ENCODE assay signal across 7 mouse cellular contexts in the genomic region with DNA sequence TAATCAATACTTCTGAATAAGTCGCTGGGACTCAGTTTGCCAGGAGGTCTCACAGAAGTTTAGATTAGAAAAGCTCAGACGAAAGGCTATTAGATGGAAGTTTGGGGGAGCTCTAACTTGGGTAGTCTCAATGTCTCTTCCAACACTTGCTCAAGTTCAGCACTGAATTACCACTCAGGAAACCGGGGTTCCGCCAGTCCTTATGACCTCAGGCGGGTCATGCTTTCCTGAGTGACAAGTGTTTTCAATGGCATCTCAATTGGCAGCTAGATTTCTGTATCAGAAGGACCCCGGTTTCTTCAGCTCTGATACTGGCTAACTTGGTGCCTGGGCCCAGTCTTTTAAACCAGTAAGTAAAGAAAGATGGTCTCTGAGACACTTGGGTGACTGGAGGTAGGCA. TPM values are rescaled to one million over a fixed set of nuclear protein-coding genes. Genes with fewer than 3 reads are reported as not detected.
A peak's percentile ranks its signal among the peaks of the same experiment; 100 is the strongest.
DNase-seq lines count a peak whose midpoint lies in the region; ATAC-seq and TF ChIP-seq lines count a peak whose summit lies in the region.

No protein-coding gene starts in this region.

- TF ChIP-seq EP300 in lung, postnatal 0 days (IDR thresholded peaks at IDR 0.05), result no peak
- no peak for TF ChIP-seq EP300 in stomach, postnatal 0 days (optimal IDR thresholded peaks at IDR 0.05)

- H3K4me2 ChIP-seq in lung, postnatal 0 days (replicated peaks; ENCODE audit: low read depth, low read length), result peak overlapping the region; percentile 66
- peak overlapping the region; percentile 88 for H3K4me2 ChIP-seq in forebrain, embryonic 15.5 days (replicated peaks)
- peak overlapping the region; percentile 74 for H3K4me2 ChIP-seq in liver, embryonic 12.5 days
- H3K4me2 ChIP-seq in stomach, postnatal 0 days (replicated peaks; ENCODE audit: low read depth), result peak overlapping the region; percentile 67

- no peaks in the 10 kb centered on the region for H3K27me3 ChIP-seq in lung, postnatal 0 days (replicated peaks; ENCODE audit: insufficient read depth, low read length)
- no peaks in the 10 kb centered on the region for H3K27me3 ChIP-seq in forebrain, embryonic 15.5 days
- peaks cover 52% of the 10 kb centered on the region for H3K27me3 ChIP-seq in liver, embryonic 12.5 days (replicated peaks)
- H3K27me3 ChIP-seq in stomach, postnatal 0 days (ENCODE audit: control insufficient read depth, insufficient read depth, low read length), result no peaks in the 10 kb centered on the region

- TF ChIP-seq CTCF in lung, postnatal 0 days (IDR thresholded peaks at IDR 0.05), result no peak
- TF ChIP-seq CTCF in stomach, postnatal 0 days (IDR thresholded peaks at IDR 0.05; ENCODE audit: low read depth), result no peak

- no peaks in the 10 kb centered on the region for H3K36me3 ChIP-seq in lung, postnatal 0 days (ENCODE audit: insufficient read depth, low read length)
- no peaks in the 10 kb centered on the region for H3K36me3 ChIP-seq in forebrain, embryonic 15.5 days
- no peaks in the 10 kb centered on the region for H3K36me3 ChIP-seq in liver, embryonic 12.5 days
- H3K36me3 ChIP-seq in stomach, postnatal 0 days (ENCODE audit: control insufficient read depth, insufficient read depth, low read length), result no peaks in the 10 kb centered on the region

- no peaks in the 10 kb centered on the region for H3K9me3 ChIP-seq in lung, postnatal 0 days (ENCODE audit: low read length)
- H3K9me3 ChIP-seq in forebrain, embryonic 15.5 days, result no peaks in the 10 kb centered on the region
- H3K9me3 ChIP-seq in liver, embryonic 12.5 days (replicated peaks), result no peaks in the 10 kb centered on the region
- no peaks in the 10 kb centered on the region for H3K9me3 ChIP-seq in stomach, postnatal 0 days (ENCODE audit: control insufficient read depth, low read length)

- H3K27ac ChIP-seq in lung, postnatal 0 days (ENCODE audit: low read length), result peak overlapping the region; percentile 85
- H3K27ac ChIP-seq in forebrain, embryonic 15.5 days (replicated peaks), result no peak overlapping the region
- no peak overlapping the region for H3K27ac ChIP-seq in liver, embryonic 12.5 days
- H3K27ac ChIP-seq in stomach, postnatal 0 days (replicated peaks), result no peak overlapping the region

- H3K4me1 ChIP-seq in lung, postnatal 0 days (ENCODE audit: insufficient read depth, low read depth, low read length), result no peaks in the 10 kb centered on the region; the same call in 1 of the 2 replicates
- H3K4me1 ChIP-seq in forebrain, embryonic 15.5 days, result peaks cover 4% of the 10 kb centered on the region; the same call in 1 of the 2 replicates
- no peaks in the 10 kb centered on the region for H3K4me1 ChIP-seq in liver, embryonic 12.5 days
- no peaks in the 10 kb centered on the region for H3K4me1 ChIP-seq in stomach, postnatal 0 days (replicated peaks; ENCODE audit: control insufficient read depth, insufficient read depth)

- H3K4me3 ChIP-seq in lung, postnatal 0 days (ENCODE audit: low read depth, low read length), result peak overlapping the region; percentile 46
- H3K4me3 ChIP-seq in forebrain, embryonic 15.5 days, result peak overlapping the region; percentile 47
- peak overlapping the region; percentile 53 for H3K4me3 ChIP-seq in liver, embryonic 12.5 days
- H3K4me3 ChIP-seq in stomach, postnatal 0 days (ENCODE audit: low read depth, low read length), result peak overlapping the region; percentile 43; the same call in 1 of the 2 replicates

- WGBS in lung, postnatal 0 days, result 27% methylated on average over 6 of the region's 6 CpGs
- 41% methylated on average over 6 of the region's 6 CpGs for WGBS in forebrain, embryonic 15.5 days
- 23% methylated on average over 6 of the region's 6 CpGs for WGBS in liver, embryonic 12.5 days (ENCODE audit: insufficient replicate concordance)
- WGBS in stomach, postnatal 0 days, result 38% methylated on average over 6 of the region's 6 CpGs

- H3K9ac ChIP-seq in lung, postnatal 0 days (replicated peaks; ENCODE audit: low read depth), result peak overlapping the region; percentile 32; the same call in 1 of the 2 replicates
- 0 out of 2 replicates have a peak overlapping the region, but pooled peaks have one; percentile 38 for H3K9ac ChIP-seq in forebrain, embryonic 15.5 days (replicated peaks)
- peak overlapping the region; percentile 55; the same call in 1 of the 2 replicates for H3K9ac ChIP-seq in liver, embryonic 12.5 days
- H3K9ac ChIP-seq in stomach, postnatal 0 days (ENCODE audit: low read length), result no peak overlapping the region; the same call in 1 of the 2 replicates

- no peak for DNase-seq in lung, postnatal 0 days (ENCODE audit: low spot score)
- DNase-seq in lung, postnatal 36 days, result no peak
- no peak for DNase-seq in stomach, postnatal 0 days (ENCODE audit: low spot score)
- no peak for DNase-seq in ovary, adult 18-20 months (ENCODE audit: low spot score)

- no peak for ATAC-seq in lung, postnatal 0 days
- ATAC-seq in forebrain, embryonic 15.5 days (replicated peaks), result no peak
- ATAC-seq in liver, embryonic 12.5 days, result no peak
- ATAC-seq in stomach, postnatal 0 days (ENCODE audit: low FRiP score, low TSS enrichment), result no peak
- no peak for ATAC-seq in megakaryocyte-erythroid progenitor cell, adult 5-6 weeks (replicated peaks; ENCODE audit: low FRiP score, low TSS enrichment, poor library complexity, severe bottlenecking)

RNA-seq across cellular contexts. Expression of a gene that starts 40.2 kb away (rescaled TPM):
- polyA plus RNA-seq in lung, postnatal 0 days (2015; fragmentation: Nextera tagmentation; extraction: Ambion mirVana), result 14.8 and 18.7 TPM in 2 replicates
- polyA plus RNA-seq in forebrain, embryonic 15.5 days (2015; fragmentation: Nextera tagmentation; extraction: Ambion mirVana), result 3.9 and 4.6 TPM in 2 replicates
- 5.2 and 6.1 TPM in 2 replicates for polyA plus RNA-seq in liver, embryonic 12.5 days (2016; fragmentation: Nextera tagmentation; extraction: Ambion mirVana)
- 3.1 and 3.2 TPM in 2 replicates for polyA plus RNA-seq in stomach, postnatal 0 days (2015; fragmentation: Nextera tagmentation; extraction: Ambion mirVana)
- 0.28 and 5.5 TPM in 2 replicates for total RNA-seq in megakaryocyte-erythroid progenitor cell, adult 5-6 weeks (2014; fragmentation: Nextera tagmentation)
- 0.42 TPM in 2 replicates for total RNA-seq in megakaryocyte-erythroid progenitor cell, adult 5-6 weeks (2017)
